Mouse (Mus musculus) E14TG2a.4 (cell line): Measurements from ENCODE around the gene Mad1l1.

ENCODE experiments used
- H3K27me3 ChIP-seq: 2 replicates; pipeline ENCODE4 v1.6.1; 2014; ENCODE audit warnings: low read length, control low read depth; ENCODE audit not compliant: insufficient read depth
- H3K36me3 ChIP-seq: 2 replicates; pipeline ENCODE4 v1.6.1; 2014; ENCODE audit warnings: low read length, control low read depth; ENCODE audit not compliant: insufficient read depth
- H3K4me1 ChIP-seq: replicated peaks from 2 replicates; pipeline ENCODE4 v1.6.1; 2014; ENCODE audit warnings: low read depth, low read length, control low read depth
- H3K4me3 ChIP-seq: replicated peaks from 2 replicates; pipeline ENCODE4 v1.5.1; 2014; ENCODE audit warnings: mild to moderate bottlenecking, low read length
- H3K9me3 ChIP-seq: 2 replicates; pipeline ENCODE4 v1.6.1; 2014; ENCODE audit warnings: low read length, control low read depth
- CTCF ChIP-seq: conservative IDR thresholded peaks from 2 replicates; pipeline ENCODE4 v1.5.1; 2014; ENCODE audit warnings: low read length
- NANOG ChIP-seq: IDR thresholded peaks from 2 replicates; pipeline ENCODE4 v1.6.1; 2014; ENCODE audit warnings: borderline replicate concordance, low read length, mixed read lengths
- POU5F1 ChIP-seq: IDR thresholded peaks from 2 replicates; pipeline ENCODE4 v1.6.1; 2014; ENCODE audit warnings: low read length, borderline replicate concordance

The Mad1l1 gene

DNA sequence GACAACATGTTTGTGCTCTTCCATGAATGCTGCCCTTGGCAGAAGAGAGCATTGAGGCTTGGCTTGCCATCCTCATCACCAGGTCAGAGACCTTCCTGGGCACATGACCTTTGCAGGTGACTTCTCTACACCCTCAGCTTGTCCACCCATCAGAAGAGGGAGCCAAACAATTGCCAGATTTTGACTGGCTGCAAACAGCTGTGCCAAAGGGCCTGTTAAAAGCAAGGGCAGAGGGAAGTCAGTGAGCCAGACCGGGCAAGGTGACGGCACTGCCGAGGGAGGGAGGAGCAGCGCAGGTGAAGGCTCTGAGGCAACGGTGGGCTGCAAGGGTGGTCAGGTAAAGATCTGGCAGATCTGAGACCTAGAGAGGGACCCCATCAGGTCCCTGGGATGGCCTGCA lies 141.3 kb downstream of the Mad1l1 start:
- Histone ChIP-seq H3K9me3 (peaks cover 10% of the 10 kb centered on the region), H3K27me3 (peaks cover 3% of the 10 kb centered on the region; the same call in 1 of the 2 replicates), H3K36me3 (peaks cover 21% of the 10 kb centered on the region), H3K4me3 (no peak overlapping the region), H3K4me1 (peaks cover 43% of the 10 kb centered on the region)
- no peak for TF ChIP-seq NANOG
- TF ChIP-seq CTCF, result no peak
- no peak for TF ChIP-seq POU5F1

DNA sequence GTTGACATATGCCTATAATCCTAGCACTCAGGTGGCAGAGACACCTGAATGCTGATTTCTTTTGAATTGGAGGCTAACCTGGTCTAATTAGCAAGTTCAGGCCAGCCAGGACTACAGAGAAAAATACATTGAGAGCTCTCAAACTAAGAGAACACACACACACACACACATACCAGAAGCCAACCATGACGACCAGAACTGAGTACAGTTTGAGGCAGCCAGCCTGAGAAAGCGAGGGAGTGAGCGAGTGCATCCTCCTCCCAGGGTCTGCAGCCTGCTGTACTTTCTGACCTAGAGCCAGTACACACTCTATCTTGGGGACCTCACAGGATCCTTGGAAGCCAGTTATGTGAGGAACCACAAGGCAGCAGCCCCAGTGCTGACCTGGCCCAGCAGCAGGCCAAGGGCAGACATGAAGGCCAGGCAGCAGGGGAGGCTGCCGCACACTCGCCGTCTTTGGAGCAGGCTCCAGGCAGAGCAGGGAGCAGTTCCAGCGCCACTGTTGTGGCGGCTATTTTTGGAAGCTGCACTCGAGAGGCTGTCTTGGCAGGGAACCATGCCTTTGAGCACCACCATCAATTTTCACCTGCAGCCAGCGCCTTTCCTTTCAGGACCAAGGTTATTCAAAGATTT lies 143.2 kb downstream of the Mad1l1 start:
- TF ChIP-seq NANOG (no peak), CTCF (no peak), POU5F1 (no peak)
- peaks cover 18% of the 10 kb centered on the region for H3K36me3 ChIP-seq
- H3K4me1 ChIP-seq, result peaks cover 60% of the 10 kb centered on the region
- peaks cover 10% of the 10 kb centered on the region for H3K9me3 ChIP-seq
- H3K4me3 ChIP-seq, result no peak overlapping the region
- H3K27me3 ChIP-seq, result peaks cover 3% of the 10 kb centered on the region; the same call in 1 of the 2 replicates

DNA sequence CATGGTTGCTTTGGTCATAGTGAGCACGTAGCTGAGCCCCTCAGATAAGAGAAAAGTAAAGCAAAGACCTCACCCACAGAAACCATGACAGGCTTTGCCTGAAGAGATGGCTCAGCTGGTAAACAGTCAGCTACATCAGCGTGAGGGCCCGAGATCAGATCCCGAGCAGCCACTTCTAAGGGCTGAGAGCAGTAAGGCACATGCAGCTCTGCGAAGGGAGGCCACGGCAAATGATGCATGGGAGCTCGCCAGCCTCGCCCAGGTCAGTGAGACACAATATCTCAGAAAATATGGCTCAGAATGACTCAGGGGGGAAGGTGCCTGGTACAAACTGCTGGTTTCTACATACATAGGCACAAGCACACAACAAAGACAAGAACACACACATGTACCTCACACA lies 143.8 kb downstream of the Mad1l1 start:
- Histone ChIP-seq H3K27me3 (peaks cover 3% of the 10 kb centered on the region; the same call in 1 of the 2 replicates), H3K9me3 (peaks cover 10% of the 10 kb centered on the region), H3K4me3 (no peak overlapping the region), H3K36me3 (peaks cover 18% of the 10 kb centered on the region), H3K4me1 (peaks cover 66% of the 10 kb centered on the region)
- no peak for TF ChIP-seq POU5F1
- TF ChIP-seq CTCF, result no peak
- no peak for TF ChIP-seq NANOG

DNA sequence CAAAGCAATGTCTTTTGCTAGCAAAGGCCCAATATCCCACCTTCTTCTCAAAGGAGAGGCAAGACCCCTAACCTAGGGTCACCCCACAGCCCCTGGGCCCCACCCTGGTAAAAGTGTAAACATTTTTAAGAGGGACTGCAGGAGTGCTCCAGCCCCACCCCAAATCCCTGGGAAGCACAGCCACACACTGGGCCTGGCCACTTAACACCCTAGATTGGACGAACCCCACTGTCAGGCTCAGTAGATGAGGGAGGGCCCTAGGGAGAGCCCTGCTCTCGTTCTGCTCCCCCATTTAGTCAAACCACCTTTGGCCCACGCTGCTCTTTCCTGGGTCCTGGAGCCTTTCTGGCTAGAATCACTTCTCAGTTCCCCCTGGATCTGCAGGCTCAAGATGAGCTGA lies 145.0 kb downstream of the Mad1l1 start:
- no peak overlapping the region for H3K4me3 ChIP-seq
- peaks cover 10% of the 10 kb centered on the region for H3K9me3 ChIP-seq
- TF ChIP-seq NANOG, result no peak
- peaks cover 3% of the 10 kb centered on the region; the same call in 1 of the 2 replicates for H3K27me3 ChIP-seq
- peaks cover 78% of the 10 kb centered on the region for H3K4me1 ChIP-seq
- peaks cover 18% of the 10 kb centered on the region for H3K36me3 ChIP-seq

DNA sequence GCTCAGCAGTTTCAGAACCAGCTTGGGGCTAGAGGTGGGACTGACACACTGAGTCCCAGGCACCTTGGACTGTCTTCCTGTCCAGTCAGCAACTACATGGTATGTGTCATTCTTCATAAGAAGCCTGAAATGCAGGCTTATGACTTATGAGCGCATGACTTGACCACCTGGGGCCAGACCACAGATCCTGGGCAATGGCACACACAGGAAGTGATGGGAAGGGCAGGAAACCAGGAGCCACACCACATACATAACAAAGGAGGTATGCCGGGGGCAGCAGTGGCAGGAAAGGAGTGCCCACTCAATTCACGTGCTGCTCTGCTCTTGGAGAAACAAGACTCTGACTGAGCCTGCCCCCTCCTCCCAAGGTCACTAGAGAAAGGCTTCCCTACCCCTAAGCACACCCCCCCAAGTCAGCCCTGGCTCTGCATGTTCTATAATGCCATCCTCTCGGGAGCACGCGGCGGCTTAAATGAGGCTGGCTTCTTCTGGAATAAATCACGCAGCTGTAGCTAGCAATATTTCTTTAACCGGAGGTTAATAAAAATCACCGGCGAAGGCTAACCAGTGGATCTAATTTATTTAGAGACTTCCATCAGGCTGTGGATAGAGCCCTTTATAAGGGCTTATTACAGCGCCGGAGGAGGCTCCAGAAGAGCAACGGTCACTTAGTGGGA lies 146.4 kb downstream of the Mad1l1 start:
- Histone ChIP-seq H3K4me3 (peak overlapping the region; percentile 18; the same call in 1 of the 2 replicates), H3K27me3 (peaks cover 3% of the 10 kb centered on the region; the same call in 1 of the 2 replicates), H3K36me3 (peaks cover 15% of the 10 kb centered on the region), H3K4me1 (peaks cover 83% of the 10 kb centered on the region), H3K9me3 (peaks cover 7% of the 10 kb centered on the region)
- no peak for TF ChIP-seq NANOG
- TF ChIP-seq POU5F1, result no peak
- TF ChIP-seq CTCF, result no peak

DNA sequence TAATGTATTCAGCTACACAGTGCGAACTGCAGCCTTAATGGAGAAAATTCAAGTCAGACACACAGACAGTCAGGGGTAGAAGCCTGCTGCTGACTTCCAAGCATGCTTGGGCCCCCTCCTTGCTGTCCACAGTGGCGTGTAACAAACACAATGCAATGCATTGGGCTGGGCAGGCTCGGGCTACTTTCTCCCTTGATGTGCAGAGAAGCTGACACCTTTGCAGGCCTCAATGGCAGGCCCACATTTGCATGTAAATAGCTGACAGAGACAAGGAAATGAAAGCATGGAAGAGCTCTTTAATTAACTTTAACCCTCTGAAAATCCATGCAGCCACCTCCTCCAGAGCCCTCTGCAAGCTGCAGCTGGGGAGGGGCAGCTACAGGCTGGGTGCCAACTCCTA lies 147.3 kb downstream of the Mad1l1 start:
- Histone ChIP-seq H3K27me3 (peaks cover 3% of the 10 kb centered on the region; the same call in 1 of the 2 replicates), H3K4me3 (peak overlapping the region; percentile 18; the same call in 1 of the 2 replicates), H3K4me1 (peaks cover 83% of the 10 kb centered on the region), H3K9me3 (no peaks in the 10 kb centered on the region), H3K36me3 (peaks cover 10% of the 10 kb centered on the region; the same call in 1 of the 2 replicates)
- TF ChIP-seq POU5F1, result peak; percentile 33; the same call in 1 of the 2 replicates
- no peak; the same call in 1 of the 2 replicates for TF ChIP-seq NANOG

DNA sequence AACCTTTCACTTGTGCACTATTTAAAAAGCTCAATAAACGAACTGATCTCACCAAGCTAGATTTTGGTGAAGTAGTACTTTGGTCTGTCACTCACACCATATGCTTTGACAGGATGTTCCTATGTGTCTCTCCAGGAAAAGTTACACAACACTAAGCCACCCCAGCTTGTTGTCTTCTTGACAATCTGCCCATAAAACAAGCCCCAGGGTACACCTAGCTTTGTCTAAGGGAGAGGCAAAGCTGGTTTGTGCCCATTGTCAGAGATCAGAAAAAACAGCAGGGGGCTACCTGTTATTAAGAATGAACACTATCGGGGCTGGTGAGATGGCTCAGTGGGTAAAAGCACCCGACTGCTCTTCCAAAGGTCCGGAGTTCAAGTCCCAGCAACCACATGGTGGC lies 148.2 kb downstream of the Mad1l1 start:
- no peak overlapping the region for H3K4me3 ChIP-seq
- peaks cover 76% of the 10 kb centered on the region for H3K4me1 ChIP-seq
- no peaks in the 10 kb centered on the region for H3K9me3 ChIP-seq
- TF ChIP-seq POU5F1 (no peak), NANOG (no peak), CTCF (no peak)
- H3K36me3 ChIP-seq, result peaks cover 14% of the 10 kb centered on the region; the same call in 1 of the 2 replicates
- peaks cover 3% of the 10 kb centered on the region; the same call in 1 of the 2 replicates for H3K27me3 ChIP-seq

DNA sequence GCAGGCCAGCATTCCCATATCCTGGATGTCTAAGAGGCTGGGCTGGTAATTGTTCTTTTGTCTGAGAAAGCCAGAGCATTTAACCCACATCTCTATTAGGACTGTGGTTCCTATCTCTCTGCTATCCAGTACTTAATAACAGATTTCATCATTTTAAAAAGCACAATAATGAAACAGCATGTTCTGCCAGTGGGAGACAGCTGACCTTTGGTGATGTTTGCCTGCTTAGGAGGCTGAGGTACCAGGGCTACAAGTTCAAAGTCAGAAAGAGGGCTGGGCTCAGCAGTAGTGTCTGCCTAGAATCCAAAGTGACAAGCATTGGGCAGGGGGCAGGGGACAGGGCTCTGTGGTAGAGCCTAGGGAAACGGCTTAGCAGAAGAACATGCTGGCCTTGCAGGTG lies 149.6 kb downstream of the Mad1l1 start:
- Histone ChIP-seq H3K36me3 (peaks cover 19% of the 10 kb centered on the region; the same call in 1 of the 2 replicates), H3K27me3 (peaks cover 3% of the 10 kb centered on the region; the same call in 1 of the 2 replicates), H3K9me3 (no peaks in the 10 kb centered on the region), H3K4me3 (no peak overlapping the region), H3K4me1 (peaks cover 66% of the 10 kb centered on the region)
- TF ChIP-seq CTCF, result no peak
- no peak for TF ChIP-seq POU5F1
- TF ChIP-seq NANOG, result no peak
